Mouse (Mus musculus): ENCODE results near the gene Hdac9.
A peak's percentile ranks its signal among the peaks of the same experiment; 100 is the strongest.

Hdac9 gene

DNA sequence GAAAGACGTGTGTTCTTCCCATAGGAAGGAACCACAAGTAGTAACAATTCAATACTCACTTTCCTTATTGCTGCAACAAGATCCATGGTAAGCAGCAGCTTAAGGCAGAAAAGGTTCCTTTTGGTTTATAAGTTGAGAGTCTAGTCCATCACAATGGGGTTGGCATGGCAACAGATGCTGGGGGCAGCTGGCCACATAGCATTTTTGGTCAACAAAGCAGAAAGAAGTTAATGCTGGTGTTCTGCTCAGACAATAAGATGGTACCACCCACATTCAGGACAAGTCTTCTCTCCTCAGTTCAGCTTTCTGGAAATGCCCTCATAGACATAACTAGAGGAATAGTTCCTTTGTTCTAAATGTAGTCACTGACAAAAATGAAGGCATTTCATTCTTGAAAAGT, at the start of gene Hdac9:
Hdac9 (minus strand) TSS at position 101 of the 400 bp plus-strand sequence.
- no peak for DNase-seq

DNA sequence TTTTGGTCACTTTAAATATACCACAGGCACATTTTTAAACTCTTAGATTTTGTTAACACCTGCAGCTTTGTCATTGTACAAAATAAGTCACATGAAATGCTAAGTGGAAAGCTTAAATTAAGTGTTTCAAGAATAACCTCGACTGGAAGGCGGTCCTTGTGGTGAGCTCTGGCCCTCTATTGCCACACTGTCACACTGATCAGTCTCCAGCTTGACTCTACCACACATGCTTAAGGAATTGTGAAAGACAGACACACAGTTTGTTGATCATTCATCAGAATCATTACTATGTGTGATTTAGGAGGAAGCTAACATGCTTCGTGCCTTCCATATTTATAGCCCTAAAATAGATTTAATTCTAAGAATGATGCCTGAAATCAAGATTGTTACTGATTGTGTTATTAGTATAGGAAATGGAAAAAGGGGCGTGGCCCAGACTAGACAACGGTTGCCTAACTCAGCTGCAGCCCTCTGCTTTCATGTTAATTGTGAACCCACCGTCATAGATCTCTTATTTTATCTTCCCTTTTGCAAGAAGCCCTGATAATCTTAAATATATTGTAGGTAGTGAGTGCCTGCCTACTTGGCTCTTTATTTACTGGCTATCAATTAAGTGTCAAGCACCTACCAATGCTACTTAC, 32.3 kb upstream of the Hdac9 start:
- no peak for DNase-seq

DNA sequence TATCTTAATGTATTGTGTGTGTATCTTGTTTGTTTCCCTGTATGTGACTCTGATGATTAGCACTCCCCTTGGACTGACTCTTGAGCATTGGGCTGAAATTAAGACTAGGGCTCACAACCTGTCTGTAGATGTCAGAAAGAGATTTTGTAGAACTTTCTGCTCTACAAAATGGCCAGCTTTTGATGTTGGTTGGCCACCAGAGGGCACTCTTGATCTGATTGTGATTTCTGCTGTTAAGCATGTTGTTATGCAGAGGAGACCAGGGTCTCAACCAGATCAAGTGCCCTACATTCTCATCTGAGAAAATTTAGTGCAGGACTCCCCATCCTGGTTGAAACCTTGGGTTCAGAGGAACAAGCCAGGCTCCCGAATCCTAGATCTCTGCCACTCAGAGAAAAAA, 21.0 kb upstream of the Hdac9 start:
- DNase-seq, result no peak

DNA sequence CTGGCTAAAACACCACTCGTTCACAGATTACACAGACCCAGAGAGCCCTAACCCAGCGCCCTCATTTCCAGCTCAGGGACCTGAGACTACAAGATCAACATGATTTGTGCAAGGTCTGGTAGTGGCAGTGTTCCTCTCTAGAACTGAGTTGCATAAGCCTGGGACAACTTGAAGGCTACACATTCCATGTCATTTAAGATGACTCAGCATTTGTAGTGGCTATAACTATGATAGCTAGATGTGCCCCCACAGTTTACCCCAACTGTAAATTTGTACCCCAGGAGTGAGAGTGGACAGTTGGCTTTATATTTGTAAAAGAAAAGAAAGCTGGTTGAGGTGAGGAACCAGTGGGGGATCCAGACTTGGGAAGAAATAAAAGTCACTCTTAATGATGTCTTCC, 8.9 kb downstream of the Hdac9 start:
- peak; percentile 1 for DNase-seq

DNA sequence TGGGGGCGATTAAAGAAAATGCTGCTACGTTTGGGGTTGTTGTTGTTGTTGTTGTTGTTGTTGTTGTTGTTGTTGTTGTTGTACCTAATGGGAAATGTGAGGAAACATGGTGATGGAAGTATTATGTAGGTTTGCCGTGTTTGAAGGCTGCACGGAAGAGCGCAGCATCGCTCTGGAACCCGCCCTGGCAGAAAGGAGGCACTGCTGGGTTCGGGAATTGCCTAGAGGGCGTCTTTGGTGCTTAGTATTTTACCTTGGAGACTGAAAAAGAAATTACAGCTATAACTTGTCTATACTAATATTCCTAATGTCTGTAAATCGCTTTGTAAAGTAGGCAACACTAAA, 9.4 kb downstream of the Hdac9 start:
- DNase-seq, result peak; percentile 34

DNA sequence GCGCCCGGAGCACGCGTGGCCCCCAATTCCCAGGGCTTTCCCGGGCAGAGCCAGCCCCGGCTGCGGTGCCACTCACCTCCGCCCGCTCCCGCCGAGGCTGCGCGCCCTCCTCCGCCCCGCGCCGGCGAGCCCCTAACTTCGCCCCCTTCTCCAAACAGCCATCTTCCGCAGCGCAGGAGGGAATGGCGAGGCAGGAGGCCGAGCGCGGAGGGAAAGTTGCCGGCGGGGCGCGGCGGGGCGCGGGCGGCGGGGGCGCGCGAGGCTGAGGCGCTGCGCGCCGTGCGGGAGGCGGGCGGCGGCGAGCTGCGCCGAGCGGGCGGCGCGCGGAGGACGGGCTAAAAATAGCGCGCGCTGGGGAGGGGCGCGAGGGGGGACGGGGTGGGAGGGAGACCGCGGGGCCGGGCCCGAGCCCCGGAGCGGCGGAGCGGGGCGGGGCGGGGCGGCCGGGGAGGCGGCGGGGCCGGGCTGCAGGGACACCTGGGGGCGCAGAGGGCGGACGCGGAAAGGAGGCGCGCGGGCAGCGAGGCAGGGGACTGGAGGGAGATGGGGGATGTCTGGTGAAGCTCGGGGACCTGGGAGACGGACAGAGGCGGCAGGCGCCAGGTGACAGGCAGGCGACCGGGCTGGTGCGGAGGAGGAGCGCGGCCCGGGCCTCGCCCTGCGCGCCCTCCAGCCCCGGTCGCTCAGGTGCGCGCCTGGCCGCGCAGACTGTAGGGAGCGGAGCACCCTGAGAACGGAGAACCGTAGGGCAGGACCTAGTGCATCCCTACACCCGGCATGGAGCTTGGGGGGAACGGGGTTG, 10.0 kb downstream of the Hdac9 start:
- peak; percentile 50 for DNase-seq

DNA sequence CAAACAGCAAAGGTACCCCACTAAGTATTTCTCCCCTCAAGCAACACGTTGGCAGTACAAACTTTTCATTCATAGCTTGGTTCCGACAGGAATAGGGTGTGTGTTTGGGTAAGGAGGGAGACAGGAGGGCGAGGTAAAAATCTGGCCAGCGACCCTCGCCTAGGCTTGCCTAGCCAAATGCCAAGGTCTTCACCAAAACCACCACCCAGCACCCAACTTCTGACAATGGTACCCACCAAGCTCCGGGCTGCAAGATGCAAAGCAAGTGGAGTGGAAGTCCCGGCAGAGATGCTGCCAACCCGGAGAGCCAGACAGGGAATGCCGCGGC, 10.6 kb downstream of the Hdac9 start:
- no peak for DNase-seq

DNA sequence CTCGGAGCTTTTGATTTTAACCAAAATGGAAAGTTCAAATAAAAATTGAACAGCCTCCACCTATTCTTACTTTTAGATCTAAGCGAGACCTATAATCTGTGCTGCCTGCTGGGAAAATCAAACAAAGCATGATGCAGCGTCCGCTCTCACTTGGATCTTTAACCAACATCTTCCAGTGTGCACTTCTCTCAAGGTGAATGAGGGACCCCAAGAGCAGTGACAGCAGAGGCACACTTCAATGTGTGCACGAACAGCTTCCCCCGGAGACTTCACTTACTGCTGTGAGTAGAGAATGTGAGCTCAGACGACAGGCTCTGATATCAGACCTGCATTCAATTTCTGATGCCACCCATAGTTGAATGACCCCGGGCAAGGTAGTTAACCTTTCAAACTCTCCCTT, 16.7 kb downstream of the Hdac9 start:
- no peak for DNase-seq

DNA sequence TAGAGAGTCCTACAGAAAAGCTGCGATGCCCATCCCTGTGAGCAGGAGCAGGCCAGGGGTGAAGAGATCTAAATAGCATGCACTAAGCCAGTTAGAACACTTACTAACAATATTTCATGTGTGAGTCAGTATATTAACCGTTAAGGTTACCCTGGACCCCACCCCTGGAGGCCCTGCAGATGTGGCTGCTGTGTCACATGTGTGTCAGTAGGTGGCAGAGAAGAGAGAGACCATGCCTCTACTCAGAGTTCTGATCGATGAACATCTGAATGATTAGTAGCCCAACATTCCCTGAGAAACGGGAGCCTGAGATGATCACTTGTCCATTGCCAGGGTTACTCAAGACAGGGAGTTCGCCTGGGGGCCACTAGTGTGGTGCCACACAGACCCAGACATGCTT, 22.0 kb downstream of the Hdac9 start:
- no peak for DNase-seq

DNA sequence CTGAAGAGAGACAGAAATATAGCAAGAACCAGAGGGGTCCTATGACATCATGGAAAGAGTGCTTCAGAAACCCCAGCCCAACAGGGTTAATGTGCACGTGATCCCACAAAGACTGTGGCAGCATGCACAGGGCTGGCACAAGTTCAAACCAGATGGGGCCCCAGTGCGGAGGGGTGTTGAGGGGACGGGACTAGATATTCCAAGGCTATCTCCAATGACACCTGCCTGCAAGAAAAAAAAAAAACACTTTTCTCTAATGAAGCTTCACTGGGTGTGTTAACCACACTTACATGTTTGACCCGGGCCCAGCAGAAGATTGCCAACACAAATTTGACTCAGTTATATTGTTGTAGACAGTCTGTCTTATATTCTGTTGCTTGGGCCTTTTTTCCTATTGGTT, 28.2 kb downstream of the Hdac9 start:
- no peak for DNase-seq

DNA sequence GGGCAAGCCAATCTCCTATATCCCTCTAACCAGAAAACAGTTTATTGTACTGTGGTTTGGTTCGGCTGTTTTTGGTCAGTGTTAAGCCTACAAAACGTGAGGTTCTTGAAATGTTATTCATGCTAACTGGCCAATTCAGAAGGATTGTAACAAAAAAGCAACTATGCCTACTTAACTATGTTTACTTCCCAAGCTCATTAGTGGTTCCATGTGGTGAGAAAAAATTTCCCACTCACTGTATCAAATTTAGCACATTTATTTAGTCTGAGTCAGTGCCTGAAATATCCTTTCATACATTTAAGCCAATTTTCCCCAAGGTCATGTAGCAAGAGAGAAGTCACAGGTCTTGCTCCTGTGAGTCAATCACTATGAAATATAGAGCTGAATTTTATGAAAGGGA, 42.0 kb downstream of the Hdac9 start:
- no peak for DNase-seq

DNA sequence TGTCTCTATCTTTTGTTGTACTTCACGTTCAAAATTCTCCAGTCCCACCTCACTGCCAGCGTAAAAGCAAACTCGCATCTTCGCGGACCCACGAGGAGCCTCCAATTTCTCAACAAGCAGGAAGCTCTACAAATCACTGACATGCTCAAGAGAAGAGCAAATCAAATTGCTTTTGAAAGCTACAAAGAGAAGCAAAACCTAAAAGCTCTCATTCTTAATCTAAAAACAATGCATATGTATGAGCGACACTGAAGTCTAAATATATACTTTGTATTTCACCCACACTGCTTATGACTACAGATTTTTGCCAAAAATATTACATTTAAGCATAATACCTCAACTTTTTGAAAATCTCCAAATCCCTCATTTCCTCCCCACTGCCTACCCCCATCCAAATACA, 45.9 kb downstream of the Hdac9 start:
- no peak for DNase-seq

DNA sequence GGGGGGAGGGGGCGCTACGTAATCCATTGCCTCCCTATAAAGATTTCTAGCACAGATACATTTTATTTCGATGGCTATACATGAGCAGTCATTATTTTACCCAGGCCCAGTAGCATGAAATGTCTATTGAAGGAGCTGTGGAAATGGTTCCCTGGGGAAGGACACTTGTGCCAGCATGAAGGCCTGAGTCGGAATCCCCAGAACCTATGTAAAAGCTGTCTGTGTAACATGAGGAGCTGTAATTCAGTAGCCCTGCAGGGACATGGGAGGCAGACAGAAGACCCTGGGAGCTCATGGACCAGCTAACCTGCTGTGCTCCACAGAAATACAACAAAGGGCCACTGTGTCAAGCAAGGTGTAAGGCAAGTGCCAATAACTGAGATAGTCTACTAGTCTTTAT, 75.7 kb downstream of the Hdac9 start:
- no peak for DNase-seq

DNA sequence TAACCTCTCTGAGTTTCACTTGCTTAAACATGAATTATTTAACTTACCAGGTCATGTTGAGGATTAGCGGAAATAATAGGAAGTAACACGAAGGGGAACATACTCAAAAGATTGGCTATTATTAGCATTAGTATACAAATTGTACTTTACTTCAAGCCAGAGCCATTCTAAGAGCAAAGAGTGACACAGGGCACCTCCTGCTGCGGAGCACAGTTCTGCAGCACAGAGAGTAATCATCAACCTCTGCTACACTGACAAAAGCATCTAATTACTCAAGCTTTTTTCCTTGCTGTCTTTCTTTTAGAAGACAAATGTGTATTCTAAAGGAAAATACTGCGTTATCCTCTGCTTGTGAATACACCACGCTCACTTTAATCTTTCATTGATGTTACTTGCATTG, 79.6 kb downstream of the Hdac9 start:
- DNase-seq, result no peak

DNA sequence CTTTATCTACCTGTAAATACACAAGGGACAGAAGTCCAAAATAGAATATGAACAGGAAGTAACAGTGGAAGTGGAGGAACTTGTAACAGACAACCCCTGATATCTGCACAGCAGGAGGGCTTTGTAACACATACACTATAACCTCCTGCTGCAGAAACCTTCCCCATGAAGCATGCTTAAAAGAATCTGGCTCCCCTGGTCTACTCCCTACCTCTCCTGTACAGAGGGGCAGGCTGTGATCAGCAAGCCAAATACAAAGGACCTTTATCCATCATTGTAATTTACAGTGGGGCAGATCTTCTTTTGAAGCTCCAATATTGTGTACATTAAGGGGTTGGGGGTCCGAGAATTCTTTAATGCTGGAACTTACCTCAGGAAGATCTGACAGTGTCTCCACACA, 80.0 kb downstream of the Hdac9 start:
- DNase-seq, result no peak

DNA sequence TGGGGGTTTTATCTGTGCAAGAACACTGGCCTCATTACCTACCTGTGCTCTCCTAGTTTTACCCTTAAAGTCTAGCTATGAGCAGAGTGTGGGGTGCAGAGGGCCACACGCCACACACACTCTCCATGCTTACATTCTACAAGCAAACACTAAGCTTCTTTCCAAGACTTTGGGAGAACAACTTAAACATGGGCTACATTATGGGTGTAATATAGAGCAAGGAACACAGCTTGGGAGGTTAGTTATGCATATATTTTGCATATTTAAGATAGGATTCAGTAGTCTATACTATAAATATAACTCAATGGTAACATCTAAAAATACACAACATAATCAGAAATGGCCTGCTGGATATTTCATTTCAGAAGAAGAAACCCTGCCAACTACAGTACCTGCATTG, 80.8 kb downstream of the Hdac9 start:
- DNase-seq, result no peak

DNA sequence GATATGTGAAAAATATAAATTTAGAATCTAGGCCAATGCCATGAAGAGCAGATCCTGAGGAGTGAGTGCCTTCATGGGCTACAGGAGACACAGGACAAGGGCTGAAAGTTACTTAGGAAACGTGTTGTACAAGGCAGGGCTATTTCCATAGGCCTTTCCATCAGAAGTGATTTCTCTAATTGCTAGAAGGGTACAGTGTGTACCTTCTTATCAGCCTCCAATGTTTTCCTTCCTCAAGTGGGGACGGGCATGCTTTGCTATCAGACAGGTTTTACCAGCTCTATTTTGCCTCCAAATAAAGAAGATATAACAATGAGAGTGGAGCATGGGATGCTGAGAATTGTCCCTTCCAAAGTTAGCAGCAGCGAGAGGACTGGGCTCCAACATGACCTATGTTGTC, 81.4 kb downstream of the Hdac9 start:
- DNase-seq, result no peak

DNA sequence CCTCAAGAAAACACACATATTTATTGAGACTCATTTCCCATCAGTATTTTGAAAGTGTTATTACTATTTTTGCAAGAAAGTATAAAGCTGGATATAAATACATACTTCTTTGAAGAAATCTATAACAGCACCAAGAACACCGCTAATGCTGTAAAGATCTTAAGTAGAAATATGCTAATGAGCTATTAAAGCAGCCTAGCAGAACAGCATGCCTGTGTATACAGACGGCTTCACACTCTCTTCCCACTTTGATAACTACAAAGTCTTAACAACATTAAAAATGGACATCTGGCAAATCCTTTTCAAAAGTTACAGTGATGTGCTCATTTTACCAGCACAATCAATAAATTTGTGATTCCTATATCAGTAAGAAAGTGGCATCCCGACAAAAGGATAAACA, 88.2 kb downstream of the Hdac9 start:
- DNase-seq, result no peak

DNA sequence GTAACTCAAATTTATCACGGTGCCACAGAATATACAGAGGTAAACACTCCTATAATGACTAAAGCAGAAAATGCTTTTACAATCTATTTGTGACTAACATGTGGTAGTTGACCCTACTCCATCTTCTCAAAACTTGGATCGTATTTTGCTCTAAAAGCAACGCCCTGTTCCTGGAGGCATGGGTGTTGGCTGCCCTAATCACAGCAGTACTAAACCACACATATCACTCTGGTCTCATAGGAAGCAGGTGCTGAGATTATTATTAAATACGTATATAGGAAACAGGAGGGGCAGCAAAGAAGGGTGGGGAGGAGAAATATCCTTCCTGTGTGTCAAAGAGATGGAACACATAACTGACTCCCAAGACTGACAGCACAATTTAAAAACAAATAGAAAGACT, 90.0 kb downstream of the Hdac9 start:
- DNase-seq, result no peak

DNA sequence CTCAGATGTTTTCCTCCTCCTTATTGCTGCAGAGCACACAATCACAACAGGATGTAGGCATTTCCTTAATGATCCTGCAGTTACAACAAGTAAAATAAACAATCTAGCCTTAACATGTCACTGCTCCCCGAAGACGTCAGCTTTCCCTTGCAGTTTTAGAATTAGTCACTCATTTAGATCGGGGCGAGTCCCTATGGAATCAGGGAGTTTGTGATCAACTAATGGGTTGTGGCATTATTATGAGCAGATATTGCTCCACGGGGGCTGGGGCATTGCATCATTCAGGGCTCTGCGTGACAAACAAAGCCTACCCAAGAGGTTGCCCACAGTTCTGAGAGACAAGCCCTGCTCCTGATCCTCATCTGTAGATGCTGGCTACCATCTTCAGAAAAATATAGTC, 96.7 kb downstream of the Hdac9 start:
- DNase-seq, result no peak

DNA sequence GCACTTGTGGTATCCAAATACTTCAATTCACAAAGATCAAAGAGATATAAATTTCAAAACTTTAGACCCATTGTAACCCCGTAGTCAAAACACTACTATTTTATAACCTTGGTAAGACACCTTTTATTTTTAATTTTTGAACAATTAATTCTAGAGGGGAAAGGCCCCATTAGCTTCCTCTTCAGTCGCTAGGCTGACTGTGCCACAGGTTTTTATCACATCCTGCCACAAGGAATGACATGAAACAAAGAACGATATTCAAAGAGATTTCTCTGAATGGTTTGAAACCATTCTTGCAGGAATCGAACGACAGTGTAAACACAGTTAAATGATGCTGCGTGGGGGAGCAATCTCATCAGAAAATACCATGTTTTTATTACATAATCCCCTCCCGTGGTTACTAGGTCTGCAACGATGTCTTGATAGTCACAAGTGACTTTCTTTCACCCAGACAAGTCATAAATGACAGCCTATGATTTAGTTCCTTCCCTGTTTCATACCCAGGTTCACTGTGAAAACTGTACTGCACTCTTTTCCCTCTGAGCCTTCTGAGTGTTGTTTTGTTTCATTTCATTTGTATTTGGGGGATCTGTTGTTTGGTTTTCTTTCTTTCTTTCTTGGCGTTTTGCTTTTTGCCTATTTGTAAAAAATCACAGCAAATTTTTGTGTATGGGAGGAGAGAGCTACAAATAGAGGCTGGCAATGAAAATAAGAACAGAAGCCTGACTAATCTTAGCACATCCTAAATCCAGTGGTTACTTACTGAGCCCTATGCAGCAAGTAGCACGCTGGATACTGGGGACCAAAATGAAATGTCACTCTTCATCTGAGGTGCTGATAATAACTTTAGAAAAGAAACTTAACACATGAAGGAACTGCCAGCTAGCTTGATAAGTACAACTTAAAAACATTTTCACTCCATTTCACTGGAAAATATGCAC, 105.0 kb downstream of the Hdac9 start:
- no peak for DNase-seq

DNA sequence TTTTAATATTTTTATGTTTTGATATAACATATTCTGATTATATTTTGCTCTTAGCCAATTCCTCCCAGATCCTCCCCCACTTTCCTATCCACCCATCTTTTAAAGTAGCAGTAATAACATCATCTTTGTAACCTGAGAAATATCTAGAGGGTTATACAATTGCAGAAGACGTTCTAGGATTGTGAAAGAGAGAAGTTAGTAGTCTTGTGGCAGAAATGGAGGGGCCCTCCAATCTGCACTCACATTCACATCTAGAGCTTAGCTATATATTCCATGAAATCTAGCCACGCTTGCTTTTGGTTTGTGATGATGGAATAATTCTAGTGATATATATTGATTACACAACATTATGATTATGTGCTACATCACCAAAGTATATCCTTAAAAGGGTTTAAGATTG, 106.7 kb downstream of the Hdac9 start:
- no peak for DNase-seq

DNA sequence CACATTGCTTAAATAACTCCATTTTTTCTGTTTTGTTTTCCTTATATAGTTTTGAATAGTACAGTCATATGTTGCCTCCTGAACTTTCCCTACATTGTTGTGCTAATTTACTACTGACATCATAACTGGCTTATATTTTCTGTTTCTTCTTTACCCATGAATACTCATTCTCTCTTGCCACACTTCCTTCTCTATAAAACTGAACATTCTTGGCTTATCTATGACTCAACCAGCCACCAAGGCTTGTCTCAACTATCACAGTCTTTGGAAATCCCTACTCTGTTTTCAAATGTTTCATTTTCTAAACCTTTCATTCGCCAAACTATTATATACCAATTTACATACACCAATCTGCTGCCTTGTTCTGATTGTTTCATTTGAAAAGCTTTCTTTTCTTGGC, 108.7 kb downstream of the Hdac9 start:
- no peak for DNase-seq

DNA sequence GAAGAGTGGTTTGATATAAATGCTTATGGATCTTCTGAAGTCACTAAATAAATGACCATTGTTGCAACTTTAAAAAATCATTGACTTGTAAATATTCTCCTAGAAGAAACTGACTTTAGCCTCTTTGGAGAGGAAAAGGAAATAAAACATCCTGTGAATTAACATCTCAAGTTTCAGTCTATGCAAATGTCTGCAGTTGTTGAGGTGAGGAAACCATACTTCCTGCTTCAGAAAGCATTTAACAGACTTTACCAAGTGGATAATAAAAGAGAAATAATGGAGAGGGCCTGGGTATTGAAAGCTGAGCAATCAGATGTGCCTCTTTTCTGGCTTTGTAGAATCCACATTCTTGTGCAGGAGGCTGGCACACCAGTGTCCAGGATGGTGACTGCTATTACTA, 110.4 kb downstream of the Hdac9 start:
- DNase-seq, result no peak

All from cerebellum, adult 8-10 months (tissue).